ENCODE assay signal across 8 mouse cellular contexts in genomic region chr10:82860181-82860928, GRCm38 (mm10). TPM values are rescaled to one million over a fixed set of nuclear protein-coding genes. Genes with fewer than 3 reads are reported as not detected.
DNase-seq lines count a peak whose midpoint lies in the region; ATAC-seq and TF ChIP-seq lines count a peak whose summit lies in the region.

No protein-coding gene starts in this region.

- peaks cover 9% of the 10 kb centered on the region for H3K4me1 ChIP-seq in ES-Bruce4 (ENCODE audit: control insufficient read depth, insufficient read depth, low read length)
- peaks cover 50% of the 10 kb centered on the region for H3K4me1 ChIP-seq in forebrain, embryonic 10.5 days
- peaks cover 41% of the 10 kb centered on the region for H3K4me1 ChIP-seq in heart, embryonic 16.5 days (ENCODE audit: control insufficient read depth, insufficient read depth, low read length)
- peaks cover 5% of the 10 kb centered on the region; the same call in 1 of the 2 replicates for H3K4me1 ChIP-seq in lung, adult 2 months (ENCODE audit: control insufficient read depth, insufficient read depth, low read length)
- H3K4me1 ChIP-seq in neural tube, embryonic 14.5 days (ENCODE audit: control insufficient read depth, insufficient read depth, low read length): peaks cover 28% of the 10 kb centered on the region
- H3K4me1 ChIP-seq in testis, adult 2 months (ENCODE audit: control insufficient read depth, insufficient read depth, low read length): peaks cover 21% of the 10 kb centered on the region

- H3K4me3 ChIP-seq in ES-Bruce4 (ENCODE audit: low read depth, low read length): peak overlapping the region; percentile 66
- H3K4me3 ChIP-seq in forebrain, embryonic 10.5 days: peak overlapping the region; percentile 86
- peak overlapping the region; percentile 91 for H3K4me3 ChIP-seq in heart, embryonic 16.5 days (ENCODE audit: low read length)
- peak overlapping the region; percentile 53 for H3K4me3 ChIP-seq in lung, adult 2 months (replicated peaks; ENCODE audit: extremely low read depth, low read depth, low read length)
- peak overlapping the region; percentile 66 for H3K4me3 ChIP-seq in neural tube, embryonic 14.5 days (ENCODE audit: low read depth, low read length)
- peak overlapping the region; percentile 88 for H3K4me3 ChIP-seq in testis, adult 2 months (ENCODE audit: control insufficient read depth, low read depth, low read length)

- ATAC-seq in heart, embryonic 16.5 days (replicated peaks; ENCODE audit: extremely low read depth, insufficient read depth, low FRiP score): peak; percentile 52
- ATAC-seq in neural tube, embryonic 14.5 days (ENCODE audit: low read depth): peak; percentile 66

- TF ChIP-seq POLR2A in ES-Bruce4 (IDR thresholded peaks at IDR 0.05; ENCODE audit: insufficient read depth, low read length): no peak
- no peak for TF ChIP-seq POLR2A in lung, adult 2 months (IDR thresholded peaks at IDR 0.05; ENCODE audit: borderline replicate concordance, extremely low read depth, low read depth, low read length)
- no peak for TF ChIP-seq POLR2A in testis, adult 2 months (IDR thresholded peaks at IDR 0.05; ENCODE audit: control insufficient read depth, low read depth, low read length)

- no peak for TF ChIP-seq EP300 in ES-Bruce4 (IDR thresholded peaks at IDR 0.05; ENCODE audit: insufficient read depth, low read depth, low read length)

- no peaks in the 10 kb centered on the region for H3K9me3 ChIP-seq in ES-Bruce4 (replicated peaks; ENCODE audit: control insufficient read depth, insufficient read depth, low read length, poor library complexity, severe bottlenecking)
- H3K9me3 ChIP-seq in forebrain, embryonic 10.5 days: no peaks in the 10 kb centered on the region
- no peaks in the 10 kb centered on the region for H3K9me3 ChIP-seq in heart, embryonic 16.5 days (replicated peaks; ENCODE audit: control insufficient read depth, low read length)
- no peaks in the 10 kb centered on the region for H3K9me3 ChIP-seq in neural tube, embryonic 14.5 days (ENCODE audit: control insufficient read depth, low read length)

- H3K4me2 ChIP-seq in heart, embryonic 16.5 days (ENCODE audit: low read depth, low read length): peak overlapping the region; percentile 86
- H3K4me2 ChIP-seq in neural tube, embryonic 14.5 days (ENCODE audit: low read depth, low read length): peak overlapping the region; percentile 65

- H3K9ac ChIP-seq in ES-Bruce4 (ENCODE audit: low read depth, poor library complexity, severe bottlenecking): peak overlapping the region; percentile 91
- H3K9ac ChIP-seq in heart, embryonic 16.5 days (ENCODE audit: low read length): peak overlapping the region; percentile 92
- H3K9ac ChIP-seq in neural tube, embryonic 14.5 days (replicated peaks; ENCODE audit: low read depth, low read length): peak overlapping the region; percentile 83

- under 1% methylated on average over 50 of the region's 50 CpGs for WGBS in forebrain, embryonic 10.5 days
- WGBS in heart, embryonic 16.5 days: under 1% methylated on average over 50 of the region's 50 CpGs
- 2% methylated on average over 50 of the region's 50 CpGs for WGBS in lung, adult 2 months
- WGBS in neural tube, embryonic 14.5 days: under 1% methylated on average over 50 of the region's 50 CpGs

- peak overlapping the region; percentile 50 for H3K27ac ChIP-seq in ES-Bruce4 (ENCODE audit: insufficient read depth, low read length)
- peak overlapping the region; percentile 97 for H3K27ac ChIP-seq in forebrain, embryonic 10.5 days
- H3K27ac ChIP-seq in heart, embryonic 16.5 days (ENCODE audit: low read length): peak overlapping the region; percentile 93
- peak overlapping the region; percentile 85 for H3K27ac ChIP-seq in neural tube, embryonic 14.5 days (ENCODE audit: low read depth, low read length)
- H3K27ac ChIP-seq in testis, adult 2 months (ENCODE audit: control insufficient read depth, insufficient read depth, low read depth, low read length): no peak overlapping the region; the same call in 1 of the 2 replicates

- DNase-seq in c-Kit-positive CD71-negative TER-119-negative erythroid progenitor cells, embryonic 14.5 days (ENCODE audit: low read depth): peak; percentile 51
- DNase-seq in forebrain, embryonic 10.5 days (ENCODE audit: extremely low spot score, low spot score): peak; percentile 79
- peak; percentile 88 for DNase-seq in kidney, postnatal 14 days
- DNase-seq in lung, adult 2 months: peak; percentile 77

- H3K27me3 ChIP-seq in ES-Bruce4 (ENCODE audit: control insufficient read depth, insufficient read depth, low read length, poor library complexity, severe bottlenecking): no peaks in the 10 kb centered on the region
- no peaks in the 10 kb centered on the region for H3K27me3 ChIP-seq in forebrain, embryonic 10.5 days (ENCODE audit: poor library complexity, severe bottlenecking)
- H3K27me3 ChIP-seq in heart, embryonic 16.5 days (ENCODE audit: control insufficient read depth, insufficient read depth, low read length): no peaks in the 10 kb centered on the region
- H3K27me3 ChIP-seq in neural tube, embryonic 14.5 days (ENCODE audit: control insufficient read depth, insufficient read depth, low read length): no peaks in the 10 kb centered on the region
- H3K27me3 ChIP-seq in testis, adult 2 months (ENCODE audit: control insufficient read depth, insufficient read depth, low read length): no peaks in the 10 kb centered on the region

- peaks cover 32% of the 10 kb centered on the region for H3K36me3 ChIP-seq in ES-Bruce4 (ENCODE audit: control insufficient read depth, insufficient read depth, low read length, poor library complexity, severe bottlenecking)
- peaks cover 34% of the 10 kb centered on the region for H3K36me3 ChIP-seq in forebrain, embryonic 10.5 days (replicated peaks)
- peaks cover 11% of the 10 kb centered on the region; the same call in 1 of the 2 replicates for H3K36me3 ChIP-seq in heart, embryonic 16.5 days (ENCODE audit: control insufficient read depth, insufficient read depth)
- H3K36me3 ChIP-seq in neural tube, embryonic 14.5 days (ENCODE audit: control insufficient read depth, insufficient read depth, low read length): 0 out of 2 replicates have a peak, but pooled peaks cover 4% of the 10 kb centered on the region
- no peaks in the 10 kb centered on the region for H3K36me3 ChIP-seq in testis, adult 2 months (ENCODE audit: control insufficient read depth, insufficient read depth, low read length)

- TF ChIP-seq CTCF in ES-Bruce4 (IDR thresholded peaks at IDR 0.05; ENCODE audit: low read depth, low read length): no peak
- TF ChIP-seq CTCF in lung, adult 2 months (IDR thresholded peaks at IDR 0.05; ENCODE audit: insufficient read depth, low read length): no peak
- TF ChIP-seq CTCF in testis, adult 2 months (IDR thresholded peaks at IDR 0.05; ENCODE audit: control insufficient read depth, insufficient read depth, insufficient replicate concordance, low read depth, low read length): no peak

RNA-seq across cellular contexts. Expression of gene Eid3, which starts 6.1 kb away (rescaled TPM):
- polyA plus RNA-seq in ES-Bruce4 (2011; ENCODE audit: insufficient read depth, insufficient read length, low read depth, missing spikeins): 12.7 and 13.9 TPM in 2 replicates
- 0.57 and 0.66 TPM in 2 replicates for polyA plus RNA-seq in forebrain, embryonic 10.5 days (2016; fragmentation: Nextera tagmentation; extraction: Ambion mirVana)
- 0.21 and 0.22 TPM in 2 replicates for polyA plus RNA-seq in heart, embryonic 16.5 days (2015; fragmentation: Nextera tagmentation; extraction: Ambion mirVana)
- polyA plus RNA-seq in lung, adult 2 months (2012; rRNA removed): 0.28 and 0.37 TPM in 2 replicates
- polyA plus RNA-seq in neural tube, embryonic 14.5 days (2014; fragmentation: Nextera tagmentation; extraction: Ambion mirVana): 0.81 and 0.88 TPM in 2 replicates
- 261 and 281 TPM in 2 replicates for polyA plus RNA-seq in testis, adult 2 months (2012; rRNA removed)

RNA-seq across cellular contexts. Expression of gene Txnrd1, which starts 26.6 kb away (rescaled TPM):
- 260 and 284 TPM in 2 replicates for polyA plus RNA-seq in ES-Bruce4 (2011; ENCODE audit: insufficient read depth, insufficient read length, low read depth, missing spikeins)
- polyA plus RNA-seq in forebrain, embryonic 10.5 days (2016; fragmentation: Nextera tagmentation; extraction: Ambion mirVana): 196 and 200 TPM in 2 replicates
- polyA plus RNA-seq in heart, embryonic 16.5 days (2015; fragmentation: Nextera tagmentation; extraction: Ambion mirVana): 60.4 and 61.8 TPM in 2 replicates
- polyA plus RNA-seq in lung, adult 2 months (2012; rRNA removed): 25.5 and 35.6 TPM in 2 replicates
- polyA plus RNA-seq in neural tube, embryonic 14.5 days (2014; fragmentation: Nextera tagmentation; extraction: Ambion mirVana): 110 and 132 TPM in 2 replicates
- polyA plus RNA-seq in testis, adult 2 months (2012; rRNA removed): 13.2 and 13.6 TPM in 2 replicates

Comparison
In these comparisons a context has a peak if more than half of its experiments do, and no peak if none do; other contexts are left out.
1. RNA of gene Eid3, which starts 6.1 kb away (polyA plus RNA-seq): 261 to 281 TPM in testis, adult 2 months; 12.7 to 13.9 TPM in ES-Bruce4, 0.81 to 0.88 TPM in neural tube, embryonic 14.5 days, 0.57 to 0.66 TPM in forebrain, embryonic 10.5 days, 0.28 to 0.37 TPM in lung, adult 2 months and 0.21 to 0.22 TPM in heart, embryonic 16.5 days; every median in the first group is over 10 times any median in the second.
2. Peak in every context shown above with its lines, with median percentiles within 50 percentile points of each other: H3K4me3 ChIP-seq, H3K9ac ChIP-seq and DNase-seq.